Mouse (Mus musculus) cerebellum, adult 2 months (tissue): ENCODE results near the gene Tbx1. TPM values are rescaled to one million over a fixed set of nuclear protein-coding genes. Genes with fewer than 3 reads are reported as not detected.
A peak's percentile ranks its signal among the peaks of the same experiment; 100 is the strongest.

ENCODE experiments used
- DNase-seq, 2 experiments: peaks; one replicate each; pipeline ENCODE4 v3.0.0; 2021
- H3K27ac ChIP-seq: fragments of 200-500 bp; 2 replicates; pipeline ENCODE4 v1.5.1; 2012; ENCODE audit warnings: low read length, control low read depth, inconsistent platforms; ENCODE audit not compliant: insufficient read depth
- H3K27me3 ChIP-seq: fragments of 200-500 bp; 2 replicates; pipeline ENCODE4 v1.6.1; 2012; ENCODE audit warnings: inconsistent platforms, mild to moderate bottlenecking, low read length, moderate library complexity; ENCODE audit not compliant: control insufficient read depth, insufficient read depth
- H3K4me1 ChIP-seq: fragments of 200-500 bp; 2 replicates; pipeline ENCODE4 v1.6.1; 2011; ENCODE audit warnings: low read length; ENCODE audit not compliant: control insufficient read depth, insufficient read depth
- H3K4me3 ChIP-seq: fragments of 200-500 bp; replicated peaks from 2 replicates; pipeline ENCODE3; 2011; ENCODE audit warnings: mild to moderate bottlenecking, low read depth, low read length, control low read depth; ENCODE audit not compliant: insufficient read depth
- CTCF ChIP-seq: fragments of 200-500 bp; IDR thresholded peaks from 2 replicates; pipeline ENCODE4 v1.5.1; 2011; ENCODE audit warnings: low read depth, mild to moderate bottlenecking, control low read depth, low read length, moderate library complexity, borderline replicate concordance; ENCODE audit not compliant: insufficient read depth
- POLR2A ChIP-seq: fragments of 200-500 bp; IDR thresholded peaks from 2 replicates; pipeline ENCODE4 v1.6.1; 2011; ENCODE audit warnings: low read length, control low read depth, borderline replicate concordance; ENCODE audit not compliant: insufficient read depth
- WGBS: fragments of 180-500 bp; shearing (Covaris S2); methylation state at CpG from one replicate; pipeline ENCODE4 v1.1.7; 2018; 5-methylcytosine and 5-hydroxymethylcytosine counted together
- polyA plus RNA-seq: library from polyadenylated mRNA; depleted of rRNA; stranded (reverse); fragments of >200 nt; gene quantifications from 2 replicates; pipeline ENCODE4 v1.2.3, GENCODE M21; 2012

The Tbx1 gene
- polyA plus RNA-seq, 1 experiment = 3.0 TPM

- peak; percentile 67 to 68 for DNase-seq
- 0 out of 2 replicates have a peak, but pooled peaks have one; percentile 7 for TF ChIP-seq POLR2A
- TF ChIP-seq CTCF = no peak
- H3K27ac ChIP-seq = no peak overlapping the region
- H3K27me3 ChIP-seq = no peaks in the 10 kb centered on the region
- 1% methylated on average over 74 of the region's 74 CpGs for WGBS
- H3K4me1 ChIP-seq = peaks cover 15% of the 10 kb centered on the region
- H3K4me3 ChIP-seq = peak overlapping the region; percentile 49
Measured at GRCm38 (mm10) chr16:18620601-18621361, 30.3 kb upstream of the Tbx1 start.

GRCm38 (mm10) chr16:18620201-18620600 lies 29.7 kb upstream of the Tbx1 start:
- Histone ChIP-seq H3K4me3 (peak overlapping the region; percentile 49), H3K4me1 (peaks cover 12% of the 10 kb centered on the region), H3K27me3 (no peaks in the 10 kb centered on the region), H3K27ac (no peak overlapping the region)
- 48% methylated on average over 6 of the region's 6 CpGs for WGBS
- TF ChIP-seq CTCF (no peak), POLR2A (no peak)
- no peak for DNase-seq

GRCm38 (mm10) chr16:18619110-18619509 lies 28.6 kb upstream of the Tbx1 start:
- no peak for TF ChIP-seq CTCF
- no peak for TF ChIP-seq POLR2A
- Histone ChIP-seq H3K4me1 (peaks cover 5% of the 10 kb centered on the region), H3K27ac (no peak overlapping the region), H3K27me3 (no peaks in the 10 kb centered on the region), H3K4me3 (no peak overlapping the region)
- no peak for DNase-seq
- WGBS = 82% methylated on average over 4 of the region's 4 CpGs

GRCm38 (mm10) chr16:18618297-18618696 lies 27.8 kb upstream of the Tbx1 start:
- no peak overlapping the region for H3K4me3 ChIP-seq
- H3K27ac ChIP-seq = no peak overlapping the region
- TF ChIP-seq POLR2A (no peak), CTCF (no peak)
- WGBS = 63% methylated on average over 2 of the region's 2 CpGs
- no peak for DNase-seq
- no peaks in the 10 kb centered on the region for H3K27me3 ChIP-seq
- H3K4me1 ChIP-seq = no peaks in the 10 kb centered on the region; the same call in none of the 2 replicates

- under 1% methylated on average over 27 of the region's 27 CpGs for WGBS
- Histone ChIP-seq H3K27me3 (no peaks in the 10 kb centered on the region), H3K27ac (no peak overlapping the region), H3K4me1 (no peaks in the 10 kb centered on the region; the same call in 1 of the 2 replicates), H3K4me3 (peak overlapping the region; percentile 74)
- DNase-seq = peak; percentile 84 to 93
- TF ChIP-seq CTCF (peak; percentile 95), POLR2A (no peak)
Measured at GRCm38 (mm10) chr16:18617370-18618065, 27.0 kb upstream of the Tbx1 start.

- TF ChIP-seq POLR2A = no peak
- TF ChIP-seq CTCF = no peak
- Histone ChIP-seq H3K27ac (no peak overlapping the region), H3K27me3 (no peaks in the 10 kb centered on the region), H3K4me3 (no peak overlapping the region), H3K4me1 (no peaks in the 10 kb centered on the region; the same call in 1 of the 2 replicates)
- DNase-seq = no peak
- 99% methylated on average over 3 of the region's 3 CpGs for WGBS
Measured at GRCm38 (mm10) chr16:18613301-18613700, 22.8 kb upstream of the Tbx1 start.

DNA sequence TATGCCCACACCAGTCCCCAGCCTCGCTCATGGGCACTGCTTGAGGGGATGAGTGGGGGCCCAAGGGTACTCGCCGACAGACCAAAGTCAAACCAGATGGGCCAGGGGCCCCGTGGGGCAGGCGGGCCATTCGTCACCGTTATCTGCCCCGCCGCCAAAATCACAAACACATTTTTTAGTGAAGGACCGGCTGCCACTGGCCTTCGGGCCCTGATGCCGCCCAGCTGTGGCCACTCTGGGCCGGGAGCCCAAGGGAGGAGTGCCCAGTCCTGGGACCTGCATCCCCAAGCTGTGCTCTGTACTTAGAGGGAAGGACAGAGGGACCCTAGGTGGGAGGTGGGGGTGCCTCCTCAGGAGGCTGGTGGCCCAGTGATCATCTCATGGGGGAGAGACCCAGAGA lies 21.3 kb upstream of the Tbx1 start:
- no peak for TF ChIP-seq POLR2A
- no peak for TF ChIP-seq CTCF
- DNase-seq = no peak
- Histone ChIP-seq H3K4me1 (no peaks in the 10 kb centered on the region), H3K4me3 (no peak overlapping the region), H3K27ac (no peak overlapping the region), H3K27me3 (no peaks in the 10 kb centered on the region)
- 54% methylated on average over 13 of the region's 13 CpGs for WGBS
